Mouse (Mus musculus) CD4-positive, CD25-positive, alpha-beta regulatory T cell, adult 9 weeks (primary cell): ENCODE data around the gene Vmn1r115. TPM values are rescaled to one million over a fixed set of nuclear protein-coding genes. Genes with fewer than 3 reads are reported as not detected.

Source experiments
- polyA plus RNA-seq: library from polyadenylated mRNA; unstranded; fragments of 100-300 nt; shearing (Covaris generic); gene quantifications from one replicate; pipeline ENCODE4 v1.2.1, GENCODE M21; 2017

Vmn1r115 gene
- polyA plus RNA-seq: not detected

GRCm38 (mm10) chr7:20844885-20845284 lies at the start of gene Vmn1r115:
Gene Vmn1r115 (minus strand): TSS chr7:20844985.

DNA sequence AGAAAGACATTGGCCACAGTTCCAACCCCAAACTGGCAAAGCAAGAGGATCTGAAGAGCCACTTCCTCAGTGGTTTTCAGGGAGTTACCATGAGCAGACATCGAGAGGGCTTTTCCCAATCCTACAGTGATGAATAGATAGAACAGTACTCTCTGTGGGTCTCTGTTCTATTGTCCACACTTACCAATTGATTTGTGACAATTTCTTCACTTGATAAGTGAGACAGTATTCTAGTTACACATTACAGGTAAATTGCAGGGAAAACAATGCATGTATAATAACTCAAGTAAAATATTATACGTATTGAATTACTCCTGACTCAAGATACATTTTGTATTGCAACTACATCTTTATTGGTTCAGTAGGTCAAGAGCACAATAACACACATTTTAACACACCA lies 39.2 kb upstream of the Vmn1r115 start, which contains the start of gene Vmn1r117:
Gene Vmn1r117, minus strand, starts transcription at position 101 of the 400 bp plus-strand sequence.

GRCm38 (mm10) chr7:20871956-20872355 lies 27.2 kb upstream of the Vmn1r115 start, which contains the start of gene Vmn1r116:
Gene Vmn1r116 (plus strand): TSS chr7:20872256.

DNA sequence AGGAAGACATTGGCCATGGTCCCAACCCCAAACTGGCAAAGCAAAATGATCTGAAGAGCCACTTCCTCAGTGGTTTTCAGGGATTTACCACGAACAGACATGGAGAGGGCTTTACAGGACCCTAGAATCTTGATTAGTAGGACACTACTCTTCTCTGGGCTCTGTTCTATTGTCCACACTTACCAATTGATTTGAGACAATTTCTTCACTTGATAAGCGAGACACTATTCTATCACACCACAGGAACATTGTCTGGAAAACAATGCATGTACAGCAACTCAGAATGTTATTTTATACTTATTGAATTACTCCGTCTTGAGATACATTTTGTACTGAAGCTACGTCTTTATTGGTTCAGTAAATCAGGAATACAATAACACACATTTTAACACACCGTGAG lies 32.7 kb downstream of the Vmn1r115 start, which contains the start of gene Vmn1r114:
Gene Vmn1r114, minus strand, starts transcription at position 101 of the 400 bp plus-strand sequence.

Other genes with a start within 250 kb of the Vmn1r115 start
- not detected for gene Gm4513, start 246.0 kb downstream of the Vmn1r115 start, polyA plus RNA-seq
- not detected for gene Vmn1r107, start 176.1 kb downstream of the Vmn1r115 start, polyA plus RNA-seq
- not detected for gene Vmn1r111, start 141.8 kb downstream of the Vmn1r115 start, polyA plus RNA-seq
- gene Gm10668, start 114.4 kb downstream of the Vmn1r115 start, polyA plus RNA-seq: not detected
- gene Vmn1r112, start 73.8 kb downstream of the Vmn1r115 start, polyA plus RNA-seq: not detected
- gene Vmn1r113, start 57.7 kb downstream of the Vmn1r115 start, polyA plus RNA-seq: not detected
- gene Vmn1r114, start 32.8 kb downstream of the Vmn1r115 start, polyA plus RNA-seq: not detected
- not detected for gene Vmn1r116, start 27.3 kb upstream of the Vmn1r115 start, polyA plus RNA-seq
- gene Vmn1r117, start 39.1 kb upstream of the Vmn1r115 start, polyA plus RNA-seq: not detected
- not detected for gene Vmn1r118, start 67.4 kb upstream of the Vmn1r115 start, polyA plus RNA-seq
- not detected for gene Vmn1r119, start 167.5 kb upstream of the Vmn1r115 start, polyA plus RNA-seq
- gene Vmn1r120, start 208.8 kb upstream of the Vmn1r115 start, polyA plus RNA-seq: not detected